ENCODE assay signal across 26 mouse cellular contexts in genomic region chr8:91482511-91482910, GRCm38 (mm10).
A peak's percentile ranks its signal among the peaks of the same experiment; 100 is the strongest.
DNase-seq lines count a peak whose midpoint lies in the region; ATAC-seq lines count a peak whose summit lies in the region.
"Had no signal": no experiment of that assay in that cellular context is flagged by ENCODE, and none has a peak within 500 bp of the region (broad histone marks: within the 10 kb centered on the region; RNA-seq: fewer than 3 reads in every experiment).

No protein-coding gene starts in this region.

- H3K4me1 ChIP-seq in hindbrain, embryonic 10.5 days (replicated peaks): peaks cover 15% of the 10 kb centered on the region
- peaks cover 7% of the 10 kb centered on the region; the same call in 1 of the 2 replicates for H3K4me1 ChIP-seq in hindbrain, embryonic 12.5 days
- peaks cover 15% of the 10 kb centered on the region for H3K4me1 ChIP-seq in midbrain, embryonic 10.5 days
- H3K4me1 ChIP-seq in midbrain, embryonic 13.5 days (replicated peaks): no peaks in the 10 kb centered on the region
- H3K4me1 ChIP-seq: embryonic facial prominence, embryonic 12.5 days; forebrain, embryonic 13.5 days; forebrain, embryonic 15.5 days had no signal

- H3K4me3 ChIP-seq in hindbrain, embryonic 10.5 days: no peak overlapping the region; the same call in 1 of the 2 replicates
- H3K4me3 ChIP-seq in hindbrain, embryonic 12.5 days: no peak overlapping the region
- no peak overlapping the region for H3K4me3 ChIP-seq in midbrain, embryonic 10.5 days
- no peak overlapping the region for H3K4me3 ChIP-seq in midbrain, embryonic 13.5 days (replicated peaks)
- H3K4me3 ChIP-seq: embryonic facial prominence, embryonic 10.5 days; embryonic facial prominence, embryonic 12.5 days; forebrain, embryonic 13.5 days; forebrain, embryonic 15.5 days had no signal

- H3K4me2 ChIP-seq in hindbrain, embryonic 12.5 days (replicated peaks): no peak overlapping the region
- no peak overlapping the region for H3K4me2 ChIP-seq in midbrain, embryonic 13.5 days (replicated peaks)
- H3K4me2 ChIP-seq: embryonic facial prominence, embryonic 12.5 days; forebrain, embryonic 13.5 days; forebrain, embryonic 15.5 days had no signal

- no peak for ATAC-seq in hindbrain, embryonic 12.5 days (ENCODE audit: low FRiP score)
- no peak for ATAC-seq in midbrain, embryonic 13.5 days
- ATAC-seq: activated CD4-positive, CD25-positive, alpha-beta regulatory T cell, adult 4 months; CD4-positive, CD25-positive, alpha-beta regulatory T cell, adult 4 months; forebrain, embryonic 13.5 days; forebrain, embryonic 15.5 days; forebrain, postnatal 0 days; Patski had no signal

- H3K36me3 ChIP-seq in hindbrain, embryonic 10.5 days: peaks cover 18% of the 10 kb centered on the region
- peaks cover 7% of the 10 kb centered on the region; the same call in 1 of the 2 replicates for H3K36me3 ChIP-seq in hindbrain, embryonic 12.5 days
- H3K36me3 ChIP-seq in midbrain, embryonic 10.5 days: peaks cover 17% of the 10 kb centered on the region
- H3K36me3 ChIP-seq in midbrain, embryonic 13.5 days: peaks cover 11% of the 10 kb centered on the region
- H3K36me3 ChIP-seq: embryonic facial prominence, embryonic 12.5 days; forebrain, embryonic 15.5 days had no signal

- peak; percentile 37 for DNase-seq in embryo, embryonic 10 days (ENCODE audit: low spot score)
- DNase-seq in embryo, embryonic 9.5 days (ENCODE audit: extremely low spot score): no peak
- no peak for DNase-seq in hindbrain, embryonic 10.5 days (ENCODE audit: low spot score)
- DNase-seq in midbrain, embryonic 10.5 days (ENCODE audit: low spot score): no peak
- DNase-seq: adrenal gland, adult 8-10 months; adrenal gland, postnatal 14 days; adrenal gland, postnatal 36 days; B cell, adult 2 months; cerebellum, adult 11-12 months; cerebellum, adult 2 months; cerebellum, adult 9-10 months; cerebellum, postnatal 10 days; cerebellum, postnatal 25 days; embryo, embryonic 11 days; forebrain, postnatal 0 days had no signal

- H3K27ac ChIP-seq in hindbrain, embryonic 10.5 days: peak overlapping the region; percentile 59; the same call in 1 of the 2 replicates
- no peak overlapping the region for H3K27ac ChIP-seq in hindbrain, embryonic 12.5 days
- 0 out of 2 replicates have a peak overlapping the region, but pooled peaks have one; percentile 4 for H3K27ac ChIP-seq in midbrain, embryonic 10.5 days (replicated peaks)
- no peak overlapping the region for H3K27ac ChIP-seq in midbrain, embryonic 13.5 days
- H3K27ac ChIP-seq: embryonic facial prominence, embryonic 10.5 days; embryonic facial prominence, embryonic 12.5 days; forebrain, embryonic 13.5 days; forebrain, embryonic 15.5 days had no signal

- no peaks in the 10 kb centered on the region for H3K9me3 ChIP-seq in hindbrain, embryonic 10.5 days
- H3K9me3 ChIP-seq in hindbrain, embryonic 12.5 days (replicated peaks): no peaks in the 10 kb centered on the region
- H3K9me3 ChIP-seq in midbrain, embryonic 10.5 days (replicated peaks): no peaks in the 10 kb centered on the region
- no peaks in the 10 kb centered on the region for H3K9me3 ChIP-seq in midbrain, embryonic 13.5 days
- H3K9me3 ChIP-seq: embryonic facial prominence, embryonic 10.5 days; embryonic facial prominence, embryonic 12.5 days; forebrain, embryonic 13.5 days; forebrain, embryonic 15.5 days; G1E had no signal

- whole genome bisulfite sequencing in hindbrain, embryonic 10.5 days: 36% methylated on average over 9 of the region's 9 CpGs
- WGBS in hindbrain, embryonic 12.5 days: 48% methylated on average over 9 of the region's 9 CpGs
- 51% methylated on average over 9 of the region's 9 CpGs for WGBS in midbrain, embryonic 10.5 days
- 52% methylated on average over 9 of the region's 9 CpGs for WGBS in midbrain, embryonic 13.5 days

- no peak overlapping the region for H3K9ac ChIP-seq in hindbrain, embryonic 12.5 days
- H3K9ac ChIP-seq in midbrain, embryonic 13.5 days (replicated peaks): no peak overlapping the region
- H3K9ac ChIP-seq: embryonic facial prominence, embryonic 12.5 days; forebrain, embryonic 13.5 days; forebrain, embryonic 15.5 days; forebrain, postnatal 0 days had no signal

- H3K27me3 ChIP-seq in hindbrain, embryonic 10.5 days (ENCODE audit: insufficient read depth, poor library complexity, severe bottlenecking): peaks cover 12% of the 10 kb centered on the region
- H3K27me3 ChIP-seq in hindbrain, embryonic 12.5 days: peaks cover 8% of the 10 kb centered on the region; the same call in 1 of the 2 replicates
- peaks cover 28% of the 10 kb centered on the region for H3K27me3 ChIP-seq in midbrain, embryonic 10.5 days (ENCODE audit: low read depth, poor library complexity, severe bottlenecking)
- H3K27me3 ChIP-seq in midbrain, embryonic 13.5 days: peaks cover 9% of the 10 kb centered on the region
- H3K27me3 ChIP-seq: CH12.LX; embryonic facial prominence, embryonic 12.5 days; forebrain, embryonic 13.5 days; forebrain, embryonic 15.5 days; Patski had no signal

Comparison
In these comparisons a context has a peak if more than half of its experiments do, and no peak if none do; other contexts are left out.
1. H3K27ac ChIP-seq: peak in hindbrain, embryonic 10.5 days (single experiment) and midbrain, embryonic 10.5 days (single experiment); none in hindbrain, embryonic 12.5 days (single experiment) and midbrain, embryonic 13.5 days (single experiment).